Mouse (Mus musculus): ENCODE measurements at regions not wholly inside any gene's neighbourhood (a gene's known extent, or its start where the extent isn't known, plus 50 kb on each side); places are given as distances from the start of the nearest gene placed in this dataset.

DNA sequence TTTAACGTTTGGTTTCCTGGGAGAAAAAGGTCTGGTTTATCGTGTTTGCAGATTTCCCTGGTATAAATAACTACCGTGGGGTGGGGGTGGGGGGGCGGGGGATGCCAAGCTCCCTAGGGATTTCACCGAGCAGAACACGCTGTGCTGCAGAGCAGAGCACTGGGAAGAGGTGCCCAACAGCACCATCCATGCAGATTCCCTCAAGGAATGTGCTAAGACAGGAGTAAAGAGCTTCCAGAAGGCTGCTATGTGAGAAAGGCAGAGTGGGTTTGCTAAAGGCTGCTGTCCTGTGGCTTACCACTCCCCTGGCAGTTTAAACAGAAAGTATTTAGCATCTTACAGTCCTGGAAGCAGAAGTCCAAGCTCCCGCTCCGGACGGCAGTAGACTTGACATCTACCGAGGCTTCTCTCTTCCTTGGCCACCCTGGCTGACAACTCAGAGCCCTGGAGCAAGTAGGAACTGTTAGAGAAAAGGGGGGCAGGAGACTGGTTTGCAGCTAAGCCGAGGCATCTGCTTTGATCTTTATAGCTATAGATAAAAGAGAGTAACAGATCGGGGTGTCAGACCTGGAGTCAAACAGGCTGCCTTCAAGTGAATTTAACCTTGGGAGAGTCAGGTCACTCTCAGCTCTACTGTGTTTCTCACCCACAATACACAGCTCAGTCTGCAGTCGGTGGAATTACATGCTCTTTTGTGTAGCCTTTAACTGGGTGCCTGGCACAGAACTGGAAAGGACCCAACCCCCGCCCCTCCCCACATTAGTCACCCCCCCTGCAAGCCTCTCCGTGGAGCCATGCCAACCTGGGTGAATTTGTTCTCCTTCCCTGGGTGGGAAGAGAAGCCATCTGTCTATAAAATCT, 1132.8 kb upstream of the Gulo start:
- TF ChIP-seq CTCF (IDR thresholded peaks at IDR 0.05; ENCODE audit: borderline replicate concordance, extremely low read depth, insufficient read depth, insufficient read length) = no peak
- TF ChIP-seq POLR2A (IDR thresholded peaks at IDR 0.05; ENCODE audit: borderline replicate concordance, extremely low read depth, insufficient read depth, insufficient read length, poor library complexity, severe bottlenecking) = no peak

Data from brain, embryonic 14.5 days (tissue).